Mouse (Mus musculus): ENCODE data around the gene Gm28048.

DNA sequence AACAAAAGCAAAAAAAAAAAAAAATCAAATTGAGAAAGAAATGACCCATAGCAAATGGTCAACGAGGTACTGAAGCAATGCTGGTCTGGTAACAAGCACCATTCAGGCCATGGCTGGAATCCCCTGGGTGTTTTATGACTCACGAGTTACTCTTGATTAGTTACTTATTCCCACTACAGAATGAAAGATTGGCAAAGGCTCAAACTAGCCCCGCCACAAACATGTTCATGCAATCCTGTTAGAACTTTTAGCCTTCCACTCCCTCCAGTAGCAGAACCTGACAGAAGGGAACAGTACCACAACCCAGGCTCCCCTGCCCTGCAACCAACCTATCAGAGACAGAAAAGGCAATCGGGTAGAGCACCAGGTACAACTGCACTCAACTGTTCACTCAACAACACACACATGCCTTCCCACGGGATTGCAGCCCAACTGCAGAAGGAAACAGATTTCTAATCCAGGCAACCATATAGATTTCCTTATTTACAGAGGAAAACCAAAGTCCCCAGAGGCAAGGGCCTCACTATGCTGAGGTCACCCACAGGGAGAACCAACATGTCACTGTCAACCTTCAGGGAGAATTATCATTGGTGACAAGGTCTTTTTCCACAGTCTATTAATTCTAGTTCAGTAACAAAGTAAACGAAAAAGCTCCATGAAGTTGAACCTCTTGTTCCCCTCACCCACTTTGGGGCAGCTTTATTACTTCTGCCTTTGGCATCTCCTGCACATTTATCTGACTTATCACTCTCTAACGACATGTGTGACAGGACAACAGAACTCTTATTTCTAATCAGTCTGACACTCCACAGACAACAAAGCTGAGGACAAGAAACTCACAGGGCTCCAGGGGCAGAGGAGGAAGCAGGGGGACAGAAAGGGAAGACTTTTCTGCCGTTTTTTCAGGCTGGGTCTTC, 133.9 kb downstream of the Gm28048 start:
- TF ChIP-seq EP300 (IDR thresholded peaks at IDR 0.05; ENCODE audit: low read depth) (no peak), CTCF (IDR thresholded peaks at IDR 0.05; ENCODE audit: low read depth) (no peak)
